Comparison of ENCODE assay signal across 8 mouse cellular contexts in the genomic region with DNA sequence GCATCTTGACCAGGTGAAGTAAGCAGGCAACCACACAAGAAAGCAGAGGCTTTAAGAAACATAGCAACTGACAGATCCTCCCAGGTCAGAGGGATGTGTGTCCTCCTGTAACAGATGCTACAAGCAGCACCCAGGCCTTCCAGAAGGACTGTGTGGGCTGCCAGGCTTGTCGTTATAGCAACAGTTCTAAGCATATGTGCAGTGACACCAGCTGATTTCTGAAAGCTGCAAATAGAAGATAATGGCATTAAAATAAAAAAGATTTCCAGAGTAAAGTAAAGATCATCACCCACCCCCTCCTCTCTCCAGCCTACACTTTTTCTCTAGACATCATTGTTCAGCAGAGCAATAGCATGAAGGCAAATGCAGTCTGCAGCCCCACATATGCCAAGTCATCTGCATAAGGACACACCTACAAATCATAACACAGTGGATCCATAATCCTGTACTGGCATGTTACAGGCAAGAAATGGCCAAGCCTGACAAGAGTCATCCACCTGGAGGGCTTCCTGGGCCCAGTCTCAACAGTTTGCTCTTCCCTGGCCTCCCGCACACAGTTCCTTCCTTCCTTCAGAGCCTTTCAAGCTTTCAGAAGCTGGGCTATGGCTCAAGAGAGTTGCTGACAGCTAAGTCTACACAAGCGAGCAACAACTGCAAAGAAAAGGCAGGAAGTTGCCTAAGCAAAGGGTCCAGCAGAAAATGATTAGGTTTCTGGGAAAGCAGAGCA.
DNase-seq lines count a peak whose midpoint lies in the region; ATAC-seq and TF ChIP-seq lines count a peak whose summit lies in the region.

No protein-coding gene starts in this region.

- no peak overlapping the region for H3K4me3 ChIP-seq in liver, embryonic 16.5 days (ENCODE audit: low read depth, low read length)
- H3K4me3 ChIP-seq in liver, embryonic 11.5 days (ENCODE audit: low read depth, low read length), result no peak overlapping the region
- H3K4me3 ChIP-seq in cortical plate, adult 2 months (ENCODE audit: insufficient read depth, low read length), result no peak overlapping the region
- no peak overlapping the region for H3K4me3 ChIP-seq in midbrain, postnatal 0 days (ENCODE audit: low read depth, low read length)

- H3K9ac ChIP-seq in liver, embryonic 16.5 days (ENCODE audit: low read depth, low read length), result no peak overlapping the region
- no peak overlapping the region for H3K9ac ChIP-seq in liver, embryonic 11.5 days (ENCODE audit: low read depth, low read length)
- no peak overlapping the region for H3K9ac ChIP-seq in midbrain, postnatal 0 days (replicated peaks; ENCODE audit: low read length, poor library complexity, severe bottlenecking)

- 40% methylated on average over 3 of the region's 3 CpGs for WGBS in liver, embryonic 16.5 days (ENCODE audit: insufficient replicate concordance)
- 48% methylated on average over 3 of the region's 3 CpGs for WGBS in liver, embryonic 11.5 days
- 59% methylated on average over 3 of the region's 3 CpGs for WGBS in midbrain, postnatal 0 days

- no peaks in the 10 kb centered on the region for H3K9me3 ChIP-seq in liver, embryonic 16.5 days (replicated peaks; ENCODE audit: control insufficient read depth, low read length)
- H3K9me3 ChIP-seq in liver, embryonic 11.5 days (ENCODE audit: control insufficient read depth, low read length), result no peaks in the 10 kb centered on the region
- H3K9me3 ChIP-seq in midbrain, postnatal 0 days (ENCODE audit: low read length), result no peaks in the 10 kb centered on the region

- no peak for ATAC-seq in liver, embryonic 16.5 days (ENCODE audit: low read depth)
- no peak for ATAC-seq in liver, embryonic 11.5 days (replicated peaks; ENCODE audit: low FRiP score)
- no peak for ATAC-seq in midbrain, postnatal 0 days (ENCODE audit: low FRiP score)

- no peaks in the 10 kb centered on the region for H3K27me3 ChIP-seq in liver, embryonic 16.5 days (ENCODE audit: control insufficient read depth, insufficient read depth, low read depth, low read length)
- no peaks in the 10 kb centered on the region for H3K27me3 ChIP-seq in liver, embryonic 11.5 days (replicated peaks; ENCODE audit: control insufficient read depth, insufficient read depth, low read length)
- H3K27me3 ChIP-seq in midbrain, postnatal 0 days (ENCODE audit: insufficient read depth, low read length), result no peaks in the 10 kb centered on the region

- no peak for TF ChIP-seq POLR2A in cortical plate, adult 2 months (IDR thresholded peaks at IDR 0.05; ENCODE audit: extremely low read depth, insufficient read depth, low read length)

- H3K4me2 ChIP-seq in liver, embryonic 16.5 days (ENCODE audit: low read depth, low read length), result no peak overlapping the region
- H3K4me2 ChIP-seq in liver, embryonic 11.5 days, result no peak overlapping the region
- no peak overlapping the region for H3K4me2 ChIP-seq in midbrain, postnatal 0 days (ENCODE audit: low read depth, low read length, poor library complexity, severe bottlenecking)

- no peak for TF ChIP-seq CTCF in cortical plate, adult 2 months (IDR thresholded peaks at IDR 0.05; ENCODE audit: extremely low read depth, insufficient read depth, low read length)
- no peak for TF ChIP-seq CTCF in midbrain, postnatal 0 days (IDR thresholded peaks at IDR 0.05)

- peaks cover 18% of the 10 kb centered on the region for H3K4me1 ChIP-seq in liver, embryonic 16.5 days (ENCODE audit: control insufficient read depth, low read depth, low read length)
- H3K4me1 ChIP-seq in liver, embryonic 11.5 days (replicated peaks; ENCODE audit: control insufficient read depth, insufficient read depth, low read length), result peaks cover 55% of the 10 kb centered on the region
- H3K4me1 ChIP-seq in cortical plate, adult 2 months (ENCODE audit: control insufficient read depth, insufficient read depth, low read length), result peaks cover 33% of the 10 kb centered on the region
- peaks cover 4% of the 10 kb centered on the region; the same call in 1 of the 2 replicates for H3K4me1 ChIP-seq in midbrain, postnatal 0 days (ENCODE audit: insufficient read depth, low read length)

- 0 out of 2 replicates have a peak overlapping the region, but pooled peaks have one; percentile 25 for H3K27ac ChIP-seq in liver, embryonic 16.5 days (ENCODE audit: low read length)
- H3K27ac ChIP-seq in liver, embryonic 11.5 days (ENCODE audit: low read depth, low read length), result no peak overlapping the region
- H3K27ac ChIP-seq in cortical plate, adult 2 months (ENCODE audit: insufficient read depth, low read length), result peak overlapping the region; percentile 57
- peak overlapping the region; percentile 49 for H3K27ac ChIP-seq in midbrain, postnatal 0 days (ENCODE audit: low read depth, low read length)

- no peak for DNase-seq in liver, embryonic 11.5 days (ENCODE audit: low spot score)
- peak; percentile 85 to 94 for DNase-seq in layer of hippocampus, adult 18-20 months (ENCODE audit: low spot score in 2 of 2)
- peak; percentile 56 for DNase-seq in midbrain, postnatal 0 days (ENCODE audit: low spot score)
- DNase-seq in thymus, postnatal 25 days, result no peak
- no peak for DNase-seq in urinary bladder, postnatal 10 days (ENCODE audit: low spot score)
- no peak for DNase-seq in heart, adult 9 months (ENCODE audit: low spot score in 2 of 2)

- H3K36me3 ChIP-seq in liver, embryonic 16.5 days (ENCODE audit: control insufficient read depth, insufficient read depth), result no peaks in the 10 kb centered on the region
- no peaks in the 10 kb centered on the region for H3K36me3 ChIP-seq in liver, embryonic 11.5 days (ENCODE audit: control insufficient read depth, insufficient read depth, low read length)
- H3K36me3 ChIP-seq in midbrain, postnatal 0 days (ENCODE audit: insufficient read depth, low read length), result no peaks in the 10 kb centered on the region

Comparison
In these comparisons a context has a peak if more than half of its experiments do, and no peak if none do; other contexts are left out.
1. DNase-seq: peak in layer of hippocampus, adult 18-20 months (2 of 2) and midbrain, postnatal 0 days (single experiment); none in liver, embryonic 11.5 days (single experiment), thymus, postnatal 25 days (single experiment), urinary bladder, postnatal 10 days (single experiment) and heart, adult 9 months (0 of 2).